Mouse (Mus musculus) midbrain, embryonic 11.5 days (tissue): ENCODE data around the gene Defb26. TPM values are rescaled to one million over a fixed set of nuclear protein-coding genes. Genes with fewer than 3 reads are reported as not detected.

Experiments used
- ATAC-seq: fragments of 200-750 bp; cut with Nextera tagmentation; 2 replicates; pipeline ENCODE4 v1.8.0; 2017; ENCODE audit warnings: moderate TSS enrichment, moderate library complexity; ENCODE audit not compliant: low FRiP score
- DNase-seq: peaks from one replicate; pipeline ENCODE4 v3.0.0; 2015; ENCODE audit warnings: low spot score; ENCODE audit errors: missing footprints
- H3K27ac ChIP-seq: fragments of 300-500 bp; sonication (generic); 2 replicates; pipeline ENCODE4 v1.5.1; 2014; ENCODE audit warnings: low read depth, low read length
- H3K27me3 ChIP-seq: fragments of 300-500 bp; sonication (generic); 2 replicates; pipeline ENCODE4 v1.6.1; 2014; ENCODE audit warnings: mild to moderate bottlenecking, low read length, moderate library complexity, mixed read lengths; ENCODE audit not compliant: control insufficient read depth, insufficient read depth
- H3K36me3 ChIP-seq: fragments of 300-500 bp; sonication (generic); 2 replicates; pipeline ENCODE4 v1.6.1; 2014; ENCODE audit warnings: mild to moderate bottlenecking, low read length, moderate library complexity, mixed read lengths; ENCODE audit not compliant: control insufficient read depth, insufficient read depth
- H3K4me1 ChIP-seq: fragments of 300-500 bp; sonication (generic); 2 replicates; pipeline ENCODE4 v1.6.1; 2014; ENCODE audit warnings: low read length; ENCODE audit not compliant: control insufficient read depth, insufficient read depth
- H3K4me2 ChIP-seq: fragments of 300-500 bp; sonication (generic); 2 replicates; pipeline ENCODE4 v1.6.1; 2014; ENCODE audit warnings: mild to moderate bottlenecking, moderate library complexity
- H3K4me3 ChIP-seq: fragments of 300-500 bp; sonication (generic); 2 replicates; pipeline ENCODE4 v1.5.1; 2014; ENCODE audit warnings: low read depth, low read length
- H3K9ac ChIP-seq: fragments of 300-500 bp; sonication (generic); 2 replicates; pipeline ENCODE4 v1.6.1; 2014; ENCODE audit warnings: low read length
- H3K9me3 ChIP-seq: fragments of 300-500 bp; sonication (generic); 2 replicates; pipeline ENCODE4 v1.6.1; 2016; ENCODE audit warnings: low read length; ENCODE audit not compliant: control insufficient read depth
- WGBS: fragments of 180-500 bp; shearing (Covaris S2); extraction: QIAGEN DNeasy Blood & Tissue Kit; methylation state at CpG from one replicate; pipeline ENCODE4 v1.1.7; 2014; 5-methylcytosine and 5-hydroxymethylcytosine counted together
- polyA plus RNA-seq: library from polyadenylated mRNA; unstranded; fragments of >200 nt; fragmentation: Nextera tagmentation; extraction: Ambion mirVana; gene quantifications from 2 replicates; pipeline ENCODE4 v1.2.1, GENCODE M21; 2014

Gene Defb26
- polyA plus RNA-seq, 1 experiment from 2014 or later: not detected

- Histone ChIP-seq H3K4me2 (no peak within 1 kb of the TSS), H3K9ac (no peak within 1 kb of the TSS), H3K4me3 (no peak within 1 kb of the TSS), H3K36me3 (no peaks in the 10 kb centered on the region), H3K9me3 (no peaks in the 10 kb centered on the region), H3K27me3 (no peaks in the 10 kb centered on the region), H3K4me1 (no peaks in the 10 kb centered on the region), H3K27ac (no peak within 1 kb of the TSS)
- DNase-seq (no peak), ATAC-seq (no peak)
- WGBS: 80% methylated on average over 4 of the region's 4 CpGs
Measured at GRCm38 (mm10) chr2:152517981-152518380, 6.5 kb upstream of the Defb26 start, which contains the start of gene Defb28. TSS of gene Defb28 (plus strand) at chr2:152518255.

- no peaks in the 10 kb centered on the region for H3K36me3 ChIP-seq
- H3K9ac ChIP-seq: no peak overlapping the region
- no peaks in the 10 kb centered on the region for H3K27me3 ChIP-seq
- no peaks in the 10 kb centered on the region for H3K4me1 ChIP-seq
- WGBS: 85% methylated on average over 4 of the region's 4 CpGs
- H3K4me3 ChIP-seq: no peak overlapping the region
- no peaks in the 10 kb centered on the region for H3K9me3 ChIP-seq
- DNase-seq (no peak), ATAC-seq (no peak)
- no peak overlapping the region for H3K4me2 ChIP-seq
- H3K27ac ChIP-seq: no peak overlapping the region
Measured at GRCm38 (mm10) chr2:152516084-152516483, 4.6 kb upstream of the Defb26 start.

- no peak overlapping the region for H3K27ac ChIP-seq
- no peak for ATAC-seq
- H3K9ac ChIP-seq: no peak overlapping the region
- no peaks in the 10 kb centered on the region for H3K4me1 ChIP-seq
- no peak overlapping the region for H3K4me3 ChIP-seq
- no peak overlapping the region for H3K4me2 ChIP-seq
- DNase-seq: no peak
- H3K9me3 ChIP-seq: no peaks in the 10 kb centered on the region
- WGBS: 92% methylated on average over 2 of the region's 2 CpGs
- H3K36me3 ChIP-seq: no peaks in the 10 kb centered on the region
- H3K27me3 ChIP-seq: no peaks in the 10 kb centered on the region
Measured at GRCm38 (mm10) chr2:152503950-152504349, 7.5 kb downstream of the Defb26 start.

GRCm38 (mm10) chr2:152500863-152501229 is 10.6 kb downstream of the Defb26 start:
- Histone ChIP-seq H3K4me3 (no peak overlapping the region), H3K36me3 (no peaks in the 10 kb centered on the region), H3K27ac (no peak overlapping the region), H3K27me3 (no peaks in the 10 kb centered on the region), H3K4me1 (no peaks in the 10 kb centered on the region), H3K9ac (no peak overlapping the region), H3K4me2 (no peak overlapping the region), H3K9me3 (no peaks in the 10 kb centered on the region)
- no peak for ATAC-seq
- no peak for DNase-seq
- WGBS: 77% methylated on average over 6 of the region's 6 CpGs

- H3K36me3 ChIP-seq: no peaks in the 10 kb centered on the region
- H3K4me2 ChIP-seq: no peak overlapping the region
- H3K9me3 ChIP-seq: no peaks in the 10 kb centered on the region
- WGBS: 81% methylated on average over 7 of the region's 7 CpGs
- H3K27me3 ChIP-seq: no peaks in the 10 kb centered on the region
- no peaks in the 10 kb centered on the region for H3K4me1 ChIP-seq
- ATAC-seq (no peak), DNase-seq (no peak)
- H3K27ac ChIP-seq: no peak overlapping the region
- H3K4me3 ChIP-seq: no peak overlapping the region
- H3K9ac ChIP-seq: no peak overlapping the region
Measured at GRCm38 (mm10) chr2:152500204-152500862, 11.2 kb downstream of the Defb26 start.

- H3K27ac ChIP-seq: no peak overlapping the region
- H3K9me3 ChIP-seq: no peaks in the 10 kb centered on the region
- no peak for ATAC-seq
- 82% methylated on average over 6 of the region's 6 CpGs for WGBS
- H3K27me3 ChIP-seq: no peaks in the 10 kb centered on the region
- H3K4me1 ChIP-seq: no peaks in the 10 kb centered on the region
- H3K4me3 ChIP-seq: no peak overlapping the region
- no peaks in the 10 kb centered on the region for H3K36me3 ChIP-seq
- no peak for DNase-seq
- H3K4me2 ChIP-seq: no peak overlapping the region
- H3K9ac ChIP-seq: no peak overlapping the region
Measured at GRCm38 (mm10) chr2:152498020-152498419, 13.5 kb downstream of the Defb26 start.

GRCm38 (mm10) chr2:152493151-152493550 is 18.3 kb downstream of the Defb26 start:
- Histone ChIP-seq H3K27me3 (no peaks in the 10 kb centered on the region), H3K4me1 (no peaks in the 10 kb centered on the region), H3K9me3 (no peaks in the 10 kb centered on the region), H3K4me3 (no peak overlapping the region), H3K27ac (no peak overlapping the region), H3K4me2 (no peak overlapping the region), H3K36me3 (no peaks in the 10 kb centered on the region), H3K9ac (no peak overlapping the region)
- DNase-seq (no peak), ATAC-seq (no peak)
- WGBS: 76% methylated on average over 6 of the region's 6 CpGs

- Histone ChIP-seq H3K9ac (no peak within 1 kb of the TSS), H3K4me3 (no peak within 1 kb of the TSS), H3K9me3 (no peaks in the 10 kb centered on the region), H3K4me2 (no peak within 1 kb of the TSS), H3K27ac (no peak within 1 kb of the TSS), H3K4me1 (no peaks in the 10 kb centered on the region), H3K27me3 (no peaks in the 10 kb centered on the region), H3K36me3 (no peaks in the 10 kb centered on the region)
- DNase-seq (no peak), ATAC-seq (no peak)
Measured at GRCm38 (mm10) chr2:152490038-152490437, 21.5 kb downstream of the Defb26 start, which contains the start of gene Defb22. TSS of gene Defb22 (minus strand) at chr2:152490138.

- 66% methylated on average over 2 of the region's 2 CpGs for WGBS
- no peak for DNase-seq
- no peaks in the 10 kb centered on the region for H3K36me3 ChIP-seq
Measured at GRCm38 (mm10) chr2:152487024-152487423, 24.5 kb downstream of the Defb26 start.

More at GRCm38 (mm10) chr2:152487024-152487423, 24.5 kb downstream of the Defb26 start:
- Histone ChIP-seq H3K27me3 (no peaks in the 10 kb centered on the region), H3K4me2 (no peak overlapping the region), H3K9me3 (no peaks in the 10 kb centered on the region), H3K9ac (no peak overlapping the region), H3K27ac (no peak overlapping the region), H3K4me1 (no peaks in the 10 kb centered on the region), H3K4me3 (no peak overlapping the region)
- no peak for ATAC-seq
